Comparison of ENCODE assay signal across 19 mouse cellular contexts in genomic region chr5:137330910-137331309, GRCm38 (mm10). TPM values are rescaled to one million over a fixed set of nuclear protein-coding genes. Genes with fewer than 3 reads are reported as not detected.
"Had no signal": no experiment of that assay in that cellular context is flagged by ENCODE, and none has a peak within 500 bp of the region (broad histone marks: within the 10 kb centered on the region; RNA-seq: fewer than 3 reads in every experiment).

No protein-coding gene starts in this region.

- DNase-seq: kidney, adult 8-10 months; kidney, postnatal 10 days; kidney, postnatal 36 days; layer of hippocampus, postnatal 36 days; lung, adult 2 months; lung, postnatal 14 days; lung, postnatal 4 days; retina, postnatal 1 day; thymus, adult 18-20 months; thymus, postnatal 36 days had no signal

- H3K4me3 ChIP-seq: kidney, embryonic 15.5 days; left cerebral cortex, adult 2 months; megakaryocyte, embryonic 14.5 days; midbrain, embryonic 10.5 days; midbrain, embryonic 15.5 days; myocyte; neural tube, embryonic 13.5 days had no signal

- H3K27ac ChIP-seq: kidney, embryonic 15.5 days; left cerebral cortex, adult 2 months; liver, embryonic 14.5 days; midbrain, embryonic 10.5 days; midbrain, embryonic 15.5 days; neural tube, embryonic 13.5 days had no signal

- ATAC-seq: midbrain, embryonic 15.5 days had no signal

RNA-seq across cellular contexts. Expression of gene Ephb4, which starts 19.0 kb away (rescaled TPM):
- total RNA-seq: neutrophil, adult 5-6 weeks had no signal
